ENCODE assay signal across 23 mouse cellular contexts in genomic region chr4:85677621-85678020, GRCm38 (mm10).
DNase-seq lines count a peak whose midpoint lies in the region; ATAC-seq lines count a peak whose summit lies in the region.
"Had no signal": no experiment of that assay in that cellular context is flagged by ENCODE, and none has a peak within 500 bp of the region (broad histone marks: within the 10 kb centered on the region; RNA-seq: fewer than 3 reads in every experiment).

No protein-coding gene starts in this region.

- H3K9ac ChIP-seq in kidney, embryonic 16.5 days (replicated peaks; ENCODE audit: low read length): no peak overlapping the region
- H3K9ac ChIP-seq: embryonic facial prominence, embryonic 13.5 days; forebrain, embryonic 13.5 days; hindbrain, embryonic 12.5 days; hindbrain, embryonic 15.5 days had no signal

- no peak overlapping the region for H3K4me2 ChIP-seq in kidney, embryonic 16.5 days (replicated peaks; ENCODE audit: low read depth, low read length)
- H3K4me2 ChIP-seq: embryonic facial prominence, embryonic 13.5 days; forebrain, embryonic 13.5 days; heart, embryonic 11.5 days; hindbrain, embryonic 12.5 days; hindbrain, embryonic 15.5 days had no signal

- no peaks in the 10 kb centered on the region for H3K36me3 ChIP-seq in kidney, embryonic 16.5 days (ENCODE audit: insufficient read depth, low read length)
- H3K36me3 ChIP-seq: embryonic facial prominence, embryonic 13.5 days; forebrain, embryonic 10.5 days; hindbrain, embryonic 12.5 days; hindbrain, embryonic 15.5 days had no signal

- intact Hi-C loops in gastrocnemius, postnatal 14 days (cut with DNase I; ENCODE audit: low total_unique reads): no loop called here

- H3K9me3 ChIP-seq in kidney, embryonic 16.5 days (ENCODE audit: low read length): no peaks in the 10 kb centered on the region
- H3K9me3 ChIP-seq: embryonic facial prominence, embryonic 13.5 days; forebrain, embryonic 10.5 days; forebrain, embryonic 13.5 days; hindbrain, embryonic 12.5 days; hindbrain, embryonic 15.5 days had no signal

- no peaks in the 10 kb centered on the region for H3K27me3 ChIP-seq in kidney, embryonic 16.5 days (ENCODE audit: insufficient read depth, low read length)
- H3K27me3 ChIP-seq: embryonic facial prominence, embryonic 13.5 days; forebrain, embryonic 13.5 days; hindbrain, embryonic 12.5 days; hindbrain, embryonic 15.5 days had no signal

- ATAC-seq in kidney, embryonic 16.5 days (ENCODE audit: low FRiP score, low TSS enrichment): no peak
- ATAC-seq: CD4-positive, CD25-positive, alpha-beta regulatory T cell, adult 4 months; forebrain, embryonic 13.5 days; forebrain, embryonic 16.5 days had no signal

- WGBS in kidney, embryonic 16.5 days: 48% methylated on average over 1 of the region's 1 CpGs

- no peak overlapping the region for H3K4me3 ChIP-seq in kidney, embryonic 16.5 days (ENCODE audit: low read length)
- H3K4me3 ChIP-seq: embryonic facial prominence, embryonic 13.5 days; forebrain, embryonic 10.5 days; forebrain, embryonic 13.5 days; hindbrain, embryonic 12.5 days; hindbrain, embryonic 15.5 days had no signal

- no peaks in the 10 kb centered on the region for H3K4me1 ChIP-seq in kidney, embryonic 16.5 days (ENCODE audit: insufficient read depth, low read length)
- H3K4me1 ChIP-seq: embryonic facial prominence, embryonic 13.5 days; forebrain, embryonic 10.5 days; forebrain, embryonic 13.5 days; hindbrain, embryonic 12.5 days; hindbrain, embryonic 15.5 days had no signal

- DNase-seq in gastrocnemius, postnatal 14 days: peak; percentile 11
- DNase-seq in gastrocnemius, postnatal 25 days: no peak
- DNase-seq in kidney, postnatal 14 days: peak; percentile 15
- peak; percentile 5 for DNase-seq in ovary, postnatal 14 days (ENCODE audit: low spot score)
- DNase-seq in ovary, adult 18-20 months (ENCODE audit: low spot score): no peak
- DNase-seq in urinary bladder, postnatal 36 days (ENCODE audit: low spot score in 2 of 2): peak; percentile 2 to 15
- no peak for DNase-seq in urinary bladder, adult 2 months (ENCODE audit: low spot score)
- DNase-seq: adrenal gland, adult 2 months; adrenal gland, postnatal 14 days; cerebellum, adult 11 months; cerebellum, adult 2 months; cerebellum, adult 9-11 months; cerebellum, postnatal 25 days; heart, adult 11 months had no signal

- no peak overlapping the region for H3K27ac ChIP-seq in kidney, embryonic 16.5 days (ENCODE audit: low read length)
- H3K27ac ChIP-seq: embryonic facial prominence, embryonic 13.5 days; forebrain, embryonic 10.5 days; forebrain, embryonic 13.5 days; hindbrain, embryonic 12.5 days; hindbrain, embryonic 15.5 days had no signal

Comparison
In these comparisons a context has a peak if more than half of its experiments do, and no peak if none do; other contexts are left out.
1. DNase-seq: peak in gastrocnemius, postnatal 14 days (single experiment), kidney, postnatal 14 days (single experiment), ovary, postnatal 14 days (single experiment) and urinary bladder, postnatal 36 days (2 of 2); none in gastrocnemius, postnatal 25 days (single experiment), ovary, adult 18-20 months (single experiment) and urinary bladder, adult 2 months (single experiment).